Mouse (Mus musculus): ENCODE results near the gene Bet1l.

Gene Bet1l

GRCm38 (mm10) chr7:140857550-140858505 is at the start of gene Bet1l:
Gene Bet1l, minus strand, starts transcription at chr7:140857577.
- TF ChIP-seq GATA4 (IDR thresholded peaks at IDR 0.05; ENCODE audit: insufficient replicate concordance, low read length): no peak

- TF ChIP-seq GATA4 (IDR thresholded peaks at IDR 0.05; ENCODE audit: insufficient replicate concordance, low read length): no peak
Measured at GRCm38 (mm10) chr7:140907131-140907530, 49.8 kb upstream of the Bet1l start.

- no peak for TF ChIP-seq GATA4 (IDR thresholded peaks at IDR 0.05; ENCODE audit: insufficient replicate concordance, low read length)
Measured at GRCm38 (mm10) chr7:140905642-140906081, 48.3 kb upstream of the Bet1l start.

- TF ChIP-seq GATA4 (IDR thresholded peaks at IDR 0.05; ENCODE audit: insufficient replicate concordance, low read length): no peak
Measured at GRCm38 (mm10) chr7:140903212-140903611, 45.8 kb upstream of the Bet1l start.

GRCm38 (mm10) chr7:140902036-140902875 is 44.9 kb upstream of the Bet1l start:
- TF ChIP-seq GATA4 (IDR thresholded peaks at IDR 0.05; ENCODE audit: insufficient replicate concordance, low read length): no peak

- no peak for TF ChIP-seq GATA4 (IDR thresholded peaks at IDR 0.05; ENCODE audit: insufficient replicate concordance, low read length)
Measured at GRCm38 (mm10) chr7:140900220-140900619, 42.8 kb upstream of the Bet1l start, which contains the start of gene Cox8b. Gene Cox8b, minus strand, starts transcription at chr7:140900446.

- no peak for TF ChIP-seq GATA4 (IDR thresholded peaks at IDR 0.05; ENCODE audit: insufficient replicate concordance, low read length)
Measured at GRCm38 (mm10) chr7:140899121-140899520, 41.7 kb upstream of the Bet1l start.

GRCm38 (mm10) chr7:140897863-140898262 is 40.5 kb upstream of the Bet1l start:
- TF ChIP-seq GATA4 (IDR thresholded peaks at IDR 0.05; ENCODE audit: insufficient replicate concordance, low read length): no peak

GRCm38 (mm10) chr7:140894611-140895010 is 37.2 kb upstream of the Bet1l start:
- no peak for TF ChIP-seq GATA4 (IDR thresholded peaks at IDR 0.05; ENCODE audit: insufficient replicate concordance, low read length)

- no peak for TF ChIP-seq GATA4 (IDR thresholded peaks at IDR 0.05; ENCODE audit: insufficient replicate concordance, low read length)
Measured at GRCm38 (mm10) chr7:140894031-140894430, 36.7 kb upstream of the Bet1l start.

- no peak for TF ChIP-seq GATA4 (IDR thresholded peaks at IDR 0.05; ENCODE audit: insufficient replicate concordance, low read length)
Measured at GRCm38 (mm10) chr7:140882469-140882803, 25.1 kb upstream of the Bet1l start.

GRCm38 (mm10) chr7:140881696-140882468 is 24.5 kb upstream of the Bet1l start, which contains the start of the genes Psmd13 and Sirt3:
Gene Psmd13, plus strand, starts transcription at chr7:140881968.
Gene Sirt3, minus strand, starts transcription at chr7:140882309.
- no peak for TF ChIP-seq GATA4 (IDR thresholded peaks at IDR 0.05; ENCODE audit: insufficient replicate concordance, low read length)

GRCm38 (mm10) chr7:140880865-140881515 is 23.6 kb upstream of the Bet1l start:
- no peak for TF ChIP-seq GATA4 (IDR thresholded peaks at IDR 0.05; ENCODE audit: insufficient replicate concordance, low read length)

- no peak for TF ChIP-seq GATA4 (IDR thresholded peaks at IDR 0.05; ENCODE audit: insufficient replicate concordance, low read length)
Measured at GRCm38 (mm10) chr7:140880419-140880818, 23.0 kb upstream of the Bet1l start.

Measured in liver, adult (tissue).